ENCODE assay signal across 8 mouse cellular contexts in genomic region chr9:38718927-38719441, GRCm38 (mm10). TPM values are rescaled to one million over a fixed set of nuclear protein-coding genes. Genes with fewer than 3 reads are reported as not detected.
DNase-seq lines count a peak whose midpoint lies in the region; ATAC-seq lines count a peak whose summit lies in the region.

No protein-coding gene starts in this region.

- intact Hi-C loops in left cerebral cortex, postnatal 36 days (cut with DNase I) = no loop called here

- peak; percentile 30 to 74 for DNase-seq in adrenal gland, adult (ENCODE audit: inconsistent age in 2 of 2, low spot score in 1 of 2)
- no peak for DNase-seq in adrenal gland, postnatal 4 days (ENCODE audit: low spot score in 2 of 2)
- DNase-seq in adrenal gland, adult 2 months = peak; percentile 56
- DNase-seq in forebrain, embryonic 10.5 days (ENCODE audit: extremely low spot score, low spot score) = no peak
- DNase-seq in left cerebral cortex, postnatal 36 days (ENCODE audit: low spot score in 2 of 2) = no peak

- no peak overlapping the region for H3K27ac ChIP-seq in forebrain, embryonic 10.5 days
- H3K27ac ChIP-seq in hindbrain, embryonic 15.5 days (replicated peaks) = no peak overlapping the region
- peak overlapping the region; percentile 59; the same call in 1 of the 2 replicates for H3K27ac ChIP-seq in liver, embryonic 15.5 days (replicated peaks)
- 0 out of 2 replicates have a peak overlapping the region, but pooled peaks have one; percentile 48 for H3K27ac ChIP-seq in neural tube, embryonic 15.5 days (replicated peaks)

- 2% methylated on average over 3 of the region's 3 CpGs for WGBS in forebrain, embryonic 10.5 days
- WGBS in hindbrain, embryonic 15.5 days = 8% methylated on average over 3 of the region's 3 CpGs
- WGBS in liver, embryonic 15.5 days (ENCODE audit: insufficient replicate concordance) = 4% methylated on average over 3 of the region's 3 CpGs
- WGBS in neural tube, embryonic 15.5 days = 6% methylated on average over 3 of the region's 3 CpGs

- H3K27me3 ChIP-seq in forebrain, embryonic 10.5 days (ENCODE audit: poor library complexity, severe bottlenecking) = no peaks in the 10 kb centered on the region
- H3K27me3 ChIP-seq in hindbrain, embryonic 15.5 days = no peaks in the 10 kb centered on the region
- H3K27me3 ChIP-seq in liver, embryonic 15.5 days = no peaks in the 10 kb centered on the region
- H3K27me3 ChIP-seq in neural tube, embryonic 15.5 days (replicated peaks) = no peaks in the 10 kb centered on the region

- H3K9me3 ChIP-seq in forebrain, embryonic 10.5 days = no peaks in the 10 kb centered on the region
- no peaks in the 10 kb centered on the region for H3K9me3 ChIP-seq in hindbrain, embryonic 15.5 days
- no peaks in the 10 kb centered on the region for H3K9me3 ChIP-seq in liver, embryonic 15.5 days (replicated peaks)
- H3K9me3 ChIP-seq in neural tube, embryonic 15.5 days (replicated peaks) = no peaks in the 10 kb centered on the region

- no peaks in the 10 kb centered on the region for H3K36me3 ChIP-seq in forebrain, embryonic 10.5 days (replicated peaks)
- no peaks in the 10 kb centered on the region for H3K36me3 ChIP-seq in hindbrain, embryonic 15.5 days
- H3K36me3 ChIP-seq in liver, embryonic 15.5 days (replicated peaks) = peaks cover 9% of the 10 kb centered on the region; the same call in 1 of the 2 replicates
- H3K36me3 ChIP-seq in neural tube, embryonic 15.5 days = no peaks in the 10 kb centered on the region

- H3K4me2 ChIP-seq in hindbrain, embryonic 15.5 days = peak overlapping the region; percentile 44
- peak overlapping the region; percentile 59 for H3K4me2 ChIP-seq in liver, embryonic 15.5 days
- H3K4me2 ChIP-seq in neural tube, embryonic 15.5 days = peak overlapping the region; percentile 51

- peak overlapping the region; percentile 53 for H3K4me3 ChIP-seq in forebrain, embryonic 10.5 days
- peak overlapping the region; percentile 40 for H3K4me3 ChIP-seq in hindbrain, embryonic 15.5 days
- peak overlapping the region; percentile 63 for H3K4me3 ChIP-seq in liver, embryonic 15.5 days (replicated peaks)
- peak overlapping the region; percentile 44 for H3K4me3 ChIP-seq in neural tube, embryonic 15.5 days (replicated peaks)

- peak overlapping the region; percentile 29; the same call in 1 of the 2 replicates for H3K9ac ChIP-seq in hindbrain, embryonic 15.5 days
- peak overlapping the region; percentile 54 for H3K9ac ChIP-seq in liver, embryonic 15.5 days
- H3K9ac ChIP-seq in neural tube, embryonic 15.5 days (replicated peaks) = 0 out of 2 replicates have a peak overlapping the region, but pooled peaks have one; percentile 26

- ATAC-seq in hindbrain, embryonic 15.5 days (ENCODE audit: low FRiP score, low read depth) = 0 out of 2 replicates have a peak, but pooled peaks have one; percentile 51
- peak; percentile 84 for ATAC-seq in liver, embryonic 15.5 days (ENCODE audit: insufficient read depth)
- ATAC-seq in neural tube, embryonic 15.5 days (ENCODE audit: low FRiP score) = no peak

- peaks cover 13% of the 10 kb centered on the region for H3K4me1 ChIP-seq in forebrain, embryonic 10.5 days
- H3K4me1 ChIP-seq in hindbrain, embryonic 15.5 days (replicated peaks) = 0 out of 2 replicates have a peak, but pooled peaks cover 5% of the 10 kb centered on the region
- H3K4me1 ChIP-seq in liver, embryonic 15.5 days (replicated peaks) = peaks cover 11% of the 10 kb centered on the region
- peaks cover 12% of the 10 kb centered on the region for H3K4me1 ChIP-seq in neural tube, embryonic 15.5 days

RNA-seq across cellular contexts. Expression of gene Vwa5a, which starts 0.9 kb away (rescaled TPM):
- 10 to 100 TPM; 46.4 to 53.4 TPM for total RNA-seq in adrenal gland, postnatal 4 days (2021)
- total RNA-seq in adrenal gland, adult 2 months (2021) = 10 to 100 TPM; 38.3 to 56.7 TPM
- polyA plus RNA-seq in adrenal gland, adult 2 months (2012; rRNA removed) = 7.1 and 8.0 TPM in 2 replicates
- polyA plus RNA-seq in forebrain, embryonic 10.5 days (2016; fragmentation: Nextera tagmentation; extraction: Ambion mirVana) = 5.0 and 5.1 TPM in 2 replicates
- polyA plus RNA-seq in hindbrain, embryonic 15.5 days (2015; fragmentation: Nextera tagmentation; extraction: Ambion mirVana) = 8.5 and 9.1 TPM in 2 replicates
- polyA plus RNA-seq in liver, embryonic 15.5 days (2015; fragmentation: Nextera tagmentation; extraction: Ambion mirVana) = 7.8 and 8.2 TPM in 2 replicates
- 8.0 and 17.9 TPM in 2 replicates for polyA plus RNA-seq in neural tube, embryonic 15.5 days (2015; fragmentation: Nextera tagmentation; extraction: Ambion mirVana)
- total RNA-seq in left cerebral cortex, postnatal 36 days (2021) = 1 to 10 TPM; 7.9 to 8.0 TPM

RNA-seq across cellular contexts. Expression of gene Olfr919, which starts 15.5 kb away (rescaled TPM):
- not detected for total RNA-seq in adrenal gland, postnatal 4 days (2021)
- total RNA-seq in adrenal gland, adult 2 months (2021) = not detected
- polyA plus RNA-seq in adrenal gland, adult 2 months (2012; rRNA removed) = not detected in 2 replicates
- not detected in 2 replicates for polyA plus RNA-seq in forebrain, embryonic 10.5 days (2016; fragmentation: Nextera tagmentation; extraction: Ambion mirVana)
- polyA plus RNA-seq in hindbrain, embryonic 15.5 days (2015; fragmentation: Nextera tagmentation; extraction: Ambion mirVana) = not detected in 2 replicates
- not detected in 2 replicates for polyA plus RNA-seq in liver, embryonic 15.5 days (2015; fragmentation: Nextera tagmentation; extraction: Ambion mirVana)
- not detected in 2 replicates for polyA plus RNA-seq in neural tube, embryonic 15.5 days (2015; fragmentation: Nextera tagmentation; extraction: Ambion mirVana)
- not detected for total RNA-seq in left cerebral cortex, postnatal 36 days (2021)

RNA-seq across cellular contexts. Expression of gene Olfr920, which starts 33.1 kb away (rescaled TPM):
- under 1 TPM; 0.48 to 0.51 TPM for total RNA-seq in adrenal gland, postnatal 4 days (2021)
- total RNA-seq in adrenal gland, adult 2 months (2021) = under 1 TPM; 0.26 to 0.28 TPM
- polyA plus RNA-seq in adrenal gland, adult 2 months (2012; rRNA removed) = 0.06 and 0.07 TPM in 2 replicates
- polyA plus RNA-seq in forebrain, embryonic 10.5 days (2016; fragmentation: Nextera tagmentation; extraction: Ambion mirVana) = not detected in 2 replicates
- polyA plus RNA-seq in hindbrain, embryonic 15.5 days (2015; fragmentation: Nextera tagmentation; extraction: Ambion mirVana) = not detected in 2 replicates
- 0.02 TPM in 1 of 2 replicates, not detected in the other for polyA plus RNA-seq in liver, embryonic 15.5 days (2015; fragmentation: Nextera tagmentation; extraction: Ambion mirVana)
- not detected in 2 replicates for polyA plus RNA-seq in neural tube, embryonic 15.5 days (2015; fragmentation: Nextera tagmentation; extraction: Ambion mirVana)
- under 1 TPM in 1 of 2 experiments, not detected in 1; 0.11 TPM for total RNA-seq in left cerebral cortex, postnatal 36 days (2021)

RNA-seq across cellular contexts. Expression of gene Olfr918, which starts 44.6 kb away (rescaled TPM):
- not detected for total RNA-seq in adrenal gland, postnatal 4 days (2021)
- total RNA-seq in adrenal gland, adult 2 months (2021) = not detected
- not detected in 2 replicates for polyA plus RNA-seq in adrenal gland, adult 2 months (2012; rRNA removed)
- not detected in 2 replicates for polyA plus RNA-seq in forebrain, embryonic 10.5 days (2016; fragmentation: Nextera tagmentation; extraction: Ambion mirVana)
- not detected in 2 replicates for polyA plus RNA-seq in hindbrain, embryonic 15.5 days (2015; fragmentation: Nextera tagmentation; extraction: Ambion mirVana)
- not detected in 2 replicates for polyA plus RNA-seq in liver, embryonic 15.5 days (2015; fragmentation: Nextera tagmentation; extraction: Ambion mirVana)
- polyA plus RNA-seq in neural tube, embryonic 15.5 days (2015; fragmentation: Nextera tagmentation; extraction: Ambion mirVana) = not detected in 2 replicates
- total RNA-seq in left cerebral cortex, postnatal 36 days (2021) = not detected

RNA-seq across cellular contexts. Expression of gene Olfr917, which starts 53.3 kb away (rescaled TPM):
- total RNA-seq in adrenal gland, postnatal 4 days (2021) = not detected
- not detected for total RNA-seq in adrenal gland, adult 2 months (2021)
- polyA plus RNA-seq in adrenal gland, adult 2 months (2012; rRNA removed) = not detected in 2 replicates
- polyA plus RNA-seq in forebrain, embryonic 10.5 days (2016; fragmentation: Nextera tagmentation; extraction: Ambion mirVana) = not detected in 2 replicates
- not detected in 2 replicates for polyA plus RNA-seq in hindbrain, embryonic 15.5 days (2015; fragmentation: Nextera tagmentation; extraction: Ambion mirVana)
- not detected in 2 replicates for polyA plus RNA-seq in liver, embryonic 15.5 days (2015; fragmentation: Nextera tagmentation; extraction: Ambion mirVana)
- not detected in 2 replicates for polyA plus RNA-seq in neural tube, embryonic 15.5 days (2015; fragmentation: Nextera tagmentation; extraction: Ambion mirVana)
- total RNA-seq in left cerebral cortex, postnatal 36 days (2021) = not detected

Comparison
In these comparisons a context has a peak if more than half of its experiments do, and no peak if none do; other contexts are left out.
1. DNase-seq: peak in adrenal gland, adult (2 of 2) and adrenal gland, adult 2 months (single experiment); none in adrenal gland, postnatal 4 days (0 of 2), forebrain, embryonic 10.5 days (single experiment) and left cerebral cortex, postnatal 36 days (0 of 2).
2. H3K27ac ChIP-seq: peak in liver, embryonic 15.5 days (single experiment) and neural tube, embryonic 15.5 days (single experiment); none in forebrain, embryonic 10.5 days (single experiment) and hindbrain, embryonic 15.5 days (single experiment).
3. Peak in every context shown above with its lines, with median percentiles within 50 percentile points of each other: H3K4me3 ChIP-seq, H3K4me2 ChIP-seq and H3K9ac ChIP-seq.